Mouse (Mus musculus) common myeloid progenitor, adult 5-6 weeks (primary cell): ENCODE results near the gene Galt. TPM values are rescaled to one million over a fixed set of nuclear protein-coding genes. Genes with fewer than 3 reads are reported as not detected.
A peak's percentile ranks its signal among the peaks of the same experiment; 100 is the strongest.
"Not testable (repeated sequence)": the region's sequence is repeated elsewhere in the genome, so short reads cannot be mapped to it uniquely, and the experiment has no call there.

Experiments used
- ATAC-seq: replicated peaks from 2 replicates; pipeline ENCODE4 v1.8.0; 2016; ENCODE audit warnings: low read depth, mild to moderate bottlenecking, moderate TSS enrichment, inconsistent platforms; ENCODE audit not compliant: poor library complexity, severe bottlenecking
- total RNA-seq: library from RNA; stranded (forward); fragments of 200-1000, 187-1606 nt; gene quantifications from 2 replicates; pipeline ENCODE4 v1.2.3, GENCODE M21; 2017

Gene Galt
- total RNA-seq, 1 experiment from 2014 or later: 18.4 TPM

GRCm38 (mm10) chr4:41739260-41739659 is 15.8 kb upstream of the Galt start:
- ATAC-seq: no peak

GRCm38 (mm10) chr4:41740380-41741157 is 14.5 kb upstream of the Galt start:
- peak; percentile 69 for ATAC-seq

GRCm38 (mm10) chr4:41741158-41741560 is 13.9 kb upstream of the Galt start:
- ATAC-seq: peak; percentile 88

GRCm38 (mm10) chr4:41744131-41744530 is 10.9 kb upstream of the Galt start:
- no peak for ATAC-seq

GRCm38 (mm10) chr4:41745021-41745420 is 10.0 kb upstream of the Galt start:
- no peak for ATAC-seq

GRCm38 (mm10) chr4:41755338-41756305 is 594 bp downstream of the Galt start, which contains the start of gene Sigmar1:
Sigmar1 (minus strand) TSS chr4:41756157.
- peak; percentile 62 for ATAC-seq

- no peak for ATAC-seq
Measured at GRCm38 (mm10) chr4:41756440-41756839, 1.4 kb downstream of the Galt start.

- no peak for ATAC-seq
Measured at GRCm38 (mm10) chr4:41757321-41757720, 2.3 kb downstream of the Galt start.

- no peak for ATAC-seq
Measured at GRCm38 (mm10) chr4:41758021-41758420, 3.0 kb downstream of the Galt start.

- ATAC-seq: no peak
Measured at GRCm38 (mm10) chr4:41758701-41759100, 3.7 kb downstream of the Galt start.

GRCm38 (mm10) chr4:41759206-41759605 is 4.2 kb downstream of the Galt start:
- ATAC-seq: peak; percentile 3

GRCm38 (mm10) chr4:41759656-41760287 is 4.7 kb downstream of the Galt start:
- no peak for ATAC-seq

- ATAC-seq: peak; percentile 72
Measured at GRCm38 (mm10) chr4:41760288-41760721, 5.3 kb downstream of the Galt start.

- ATAC-seq: no peak
Measured at GRCm38 (mm10) chr4:41760911-41761310, 5.9 kb downstream of the Galt start.

- ATAC-seq: no peak
Measured at GRCm38 (mm10) chr4:41761680-41762079, 6.7 kb downstream of the Galt start.

- no peak for ATAC-seq
Measured at GRCm38 (mm10) chr4:41762099-41762687, 7.2 kb downstream of the Galt start.

GRCm38 (mm10) chr4:41762688-41763114 is 7.7 kb downstream of the Galt start:
- not testable (repeated sequence) for ATAC-seq

- ATAC-seq: not testable (repeated sequence)
Measured at GRCm38 (mm10) chr4:41763176-41763575, 8.1 kb downstream of the Galt start.

GRCm38 (mm10) chr4:41767301-41767700 is 12.3 kb downstream of the Galt start:
- not testable (repeated sequence) for ATAC-seq

- ATAC-seq: not testable (repeated sequence)
Measured at GRCm38 (mm10) chr4:41772946-41773345, 17.9 kb downstream of the Galt start.
